Mouse (Mus musculus): Measurements from ENCODE around the gene Piezo1. TPM values are rescaled to one million over a fixed set of nuclear protein-coding genes. Genes with fewer than 3 reads are reported as not detected.

Gene Piezo1
- polyA plus RNA-seq, 1 experiment from 2014 or later: 11.5 TPM

GRCm38 (mm10) chr8:122569996-122570395 lies 18.9 kb upstream of the Piezo1 start:
- Histone ChIP-seq H3K4me3 (no peak overlapping the region), H3K4me2 (no peak overlapping the region), H3K27me3 (no peaks in the 10 kb centered on the region), H3K27ac (no peak overlapping the region), H3K9me3 (replicated peaks) (no peaks in the 10 kb centered on the region), H3K9ac (no peak overlapping the region), H3K36me3 (peaks cover 38% of the 10 kb centered on the region), H3K4me1 (replicated peaks) (peaks cover 36% of the 10 kb centered on the region)
- 94% methylated on average over 16 of the region's 16 CpGs for WGBS
- no peak for ATAC-seq (replicated peaks; ENCODE audit: insufficient number of reproducible peaks, insufficient read depth, low FRiP score, low read depth)

DNA sequence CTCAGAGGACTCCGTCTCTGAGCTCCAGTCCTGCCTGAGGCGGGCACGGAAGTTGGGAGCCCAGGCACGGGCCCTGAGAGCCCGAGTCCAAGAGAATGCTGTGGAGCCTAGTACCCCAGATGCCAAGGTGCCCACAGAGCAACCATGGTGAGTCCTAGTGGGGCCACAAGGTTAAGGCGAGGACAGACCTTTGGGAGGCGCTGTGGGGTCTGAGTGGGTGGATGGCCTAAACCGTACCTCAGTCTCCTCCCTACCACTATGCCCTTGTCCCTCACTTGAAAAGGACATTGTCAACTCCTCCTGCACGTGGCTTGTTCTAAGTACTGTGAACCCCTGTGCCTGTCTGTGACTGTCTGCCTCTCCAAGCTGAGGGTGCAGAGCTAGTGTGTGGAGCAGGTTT lies 18.2 kb upstream of the Piezo1 start:
- no peak for ATAC-seq (replicated peaks; ENCODE audit: insufficient number of reproducible peaks, insufficient read depth, low FRiP score, low read depth)
- peaks cover 38% of the 10 kb centered on the region for H3K36me3 ChIP-seq
- H3K27ac ChIP-seq: 0 out of 2 replicates have a peak overlapping the region, but pooled peaks have one; percentile 10
- H3K4me3 ChIP-seq: peak overlapping the region; percentile 91
- peak overlapping the region; percentile 92 for H3K9ac ChIP-seq
- 59% methylated on average over 9 of the region's 9 CpGs for WGBS
- peak overlapping the region; percentile 90 for H3K4me2 ChIP-seq
- no peaks in the 10 kb centered on the region for H3K27me3 ChIP-seq
- H3K4me1 ChIP-seq (replicated peaks): peaks cover 30% of the 10 kb centered on the region
- no peaks in the 10 kb centered on the region for H3K9me3 ChIP-seq (replicated peaks)

DNA sequence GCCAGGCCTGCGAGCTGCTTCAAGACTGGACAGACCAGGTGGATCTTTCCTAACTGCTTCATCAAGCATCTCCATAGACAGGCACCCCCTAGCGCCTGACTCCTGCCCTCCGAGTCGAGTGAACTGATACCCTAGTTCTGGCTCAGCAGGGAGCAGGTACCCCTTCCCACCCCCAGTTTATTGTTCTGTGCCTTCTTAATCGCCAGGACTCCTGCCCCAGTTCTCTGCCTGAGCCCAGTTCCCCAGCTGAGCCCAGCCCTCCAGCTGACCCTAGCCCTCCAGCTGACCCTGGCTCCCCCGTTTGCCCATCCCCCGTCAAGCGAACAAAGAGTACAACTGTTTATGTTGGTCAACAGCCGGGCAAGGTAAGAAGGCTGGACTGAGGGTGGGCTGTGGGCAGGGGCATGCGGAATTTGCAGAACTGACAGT lies 17.8 kb upstream of the Piezo1 start:
- ATAC-seq (replicated peaks; ENCODE audit: insufficient number of reproducible peaks, insufficient read depth, low FRiP score, low read depth): no peak
- H3K27ac ChIP-seq: 0 out of 2 replicates have a peak overlapping the region, but pooled peaks have one; percentile 10

DNA sequence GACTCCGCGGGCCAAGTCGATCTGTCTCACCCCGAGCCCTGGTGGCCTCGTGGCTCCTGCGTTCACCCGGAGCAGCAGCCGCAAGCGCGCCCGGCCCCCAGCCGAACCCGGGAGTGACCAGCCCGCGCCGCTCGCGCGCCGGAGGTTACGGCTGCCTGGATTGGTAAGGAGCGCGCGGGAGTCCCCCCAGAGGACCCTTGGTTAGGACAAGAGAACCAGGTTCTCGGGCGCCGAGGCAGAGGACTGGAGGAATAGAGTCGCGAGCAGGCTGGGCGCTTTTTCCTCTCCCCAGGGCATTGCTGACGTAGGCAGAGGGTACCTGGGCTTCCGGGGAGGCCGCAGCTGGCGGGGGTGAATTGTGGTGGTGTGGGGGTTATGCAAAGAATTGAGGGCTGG lies 17.0 kb upstream of the Piezo1 start:
- ATAC-seq (replicated peaks; ENCODE audit: insufficient number of reproducible peaks, insufficient read depth, low FRiP score, low read depth): peak; percentile 38
- H3K9ac ChIP-seq: peak overlapping the region; percentile 92
- WGBS: 0% methylated on average over 34 of the region's 34 CpGs

More for the DNA sequence above, 17.8 kb upstream of the Piezo1 start:
- peaks cover 38% of the 10 kb centered on the region for H3K36me3 ChIP-seq
- H3K9ac ChIP-seq: peak overlapping the region; percentile 92
- no peaks in the 10 kb centered on the region for H3K27me3 ChIP-seq
- WGBS: 22% methylated on average over 10 of the region's 10 CpGs
- H3K9me3 ChIP-seq (replicated peaks): no peaks in the 10 kb centered on the region
- H3K4me1 ChIP-seq (replicated peaks): peaks cover 27% of the 10 kb centered on the region
- peak overlapping the region; percentile 91 for H3K4me3 ChIP-seq
- peak overlapping the region; percentile 90 for H3K4me2 ChIP-seq

GRCm38 (mm10) chr8:122567361-122568108 lies 16.4 kb upstream of the Piezo1 start, which contains the start of gene Cdt1:
Cdt1 (plus strand) TSS chr8:122568015.
- WGBS: under 1% methylated on average over 62 of the region's 62 CpGs
- Histone ChIP-seq H3K4me1 (replicated peaks) (peaks cover 27% of the 10 kb centered on the region), H3K4me3 (peak within 1 kb of the TSS; percentile 91), H3K9me3 (replicated peaks) (no peaks in the 10 kb centered on the region), H3K4me2 (peak within 1 kb of the TSS; percentile 90), H3K27ac (peak within 1 kb of the TSS; percentile 97), H3K36me3 (peaks cover 30% of the 10 kb centered on the region), H3K9ac (peak within 1 kb of the TSS; percentile 92), H3K27me3 (no peaks in the 10 kb centered on the region)
- peak; percentile 97 for ATAC-seq (replicated peaks; ENCODE audit: insufficient number of reproducible peaks, insufficient read depth, low FRiP score, low read depth)

More for the DNA sequence above, 17.0 kb upstream of the Piezo1 start:
- Histone ChIP-seq H3K36me3 (peaks cover 36% of the 10 kb centered on the region), H3K4me3 (peak overlapping the region; percentile 91), H3K4me1 (replicated peaks) (peaks cover 27% of the 10 kb centered on the region), H3K9me3 (replicated peaks) (no peaks in the 10 kb centered on the region), H3K4me2 (peak overlapping the region; percentile 90), H3K27me3 (no peaks in the 10 kb centered on the region), H3K27ac (peak overlapping the region; percentile 97)

DNA sequence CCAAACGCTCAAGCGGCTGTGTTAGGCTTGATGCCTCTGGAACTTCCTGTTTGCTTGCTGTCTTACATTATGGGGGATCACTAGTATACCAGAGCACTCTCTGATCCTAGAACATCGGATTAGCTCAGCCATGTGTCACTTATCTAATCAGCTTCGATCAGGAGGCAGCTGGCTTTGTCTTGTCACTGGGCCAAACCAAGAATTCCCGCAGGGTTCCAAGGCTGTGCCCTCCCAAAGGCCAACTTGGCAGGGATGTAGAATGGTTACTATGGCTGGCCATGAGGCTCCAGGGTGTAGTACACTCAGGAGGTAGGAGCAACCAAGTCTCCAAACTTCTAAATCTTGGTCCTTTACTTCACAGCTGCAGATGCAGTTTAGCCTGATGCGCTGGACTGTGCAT lies 15.6 kb upstream of the Piezo1 start:
- 24% methylated on average over 6 of the region's 6 CpGs for WGBS
- peak overlapping the region; percentile 90 for H3K4me2 ChIP-seq
- H3K9me3 ChIP-seq (replicated peaks): no peaks in the 10 kb centered on the region
- H3K9ac ChIP-seq: peak overlapping the region; percentile 92
- no peaks in the 10 kb centered on the region for H3K27me3 ChIP-seq
- no peak for ATAC-seq (replicated peaks; ENCODE audit: insufficient number of reproducible peaks, insufficient read depth, low FRiP score, low read depth)
- peaks cover 22% of the 10 kb centered on the region for H3K36me3 ChIP-seq
- peak overlapping the region; percentile 91 for H3K4me3 ChIP-seq
- H3K27ac ChIP-seq: peak overlapping the region; percentile 97
- H3K4me1 ChIP-seq (replicated peaks): peaks cover 27% of the 10 kb centered on the region

GRCm38 (mm10) chr8:122564363-122565352 lies 13.5 kb upstream of the Piezo1 start:
- no peak overlapping the region for H3K4me3 ChIP-seq
- H3K27ac ChIP-seq: no peak overlapping the region
- ATAC-seq (replicated peaks; ENCODE audit: insufficient number of reproducible peaks, insufficient read depth, low FRiP score, low read depth): no peak
- H3K4me2 ChIP-seq: no peak overlapping the region
- no peaks in the 10 kb centered on the region for H3K27me3 ChIP-seq
- H3K9me3 ChIP-seq (replicated peaks): no peaks in the 10 kb centered on the region
- no peak overlapping the region for H3K9ac ChIP-seq
- peaks cover 1% of the 10 kb centered on the region; the same call in 1 of the 2 replicates for H3K36me3 ChIP-seq
- WGBS: 76% methylated on average over 25 of the region's 25 CpGs
- H3K4me1 ChIP-seq (replicated peaks): peaks cover 25% of the 10 kb centered on the region

- WGBS: 69% methylated on average over 5 of the region's 5 CpGs
- Histone ChIP-seq H3K36me3 (no peaks in the 10 kb centered on the region), H3K9me3 (replicated peaks) (no peaks in the 10 kb centered on the region), H3K4me1 (replicated peaks) (peaks cover 18% of the 10 kb centered on the region), H3K9ac (no peak overlapping the region), H3K27ac (no peak overlapping the region), H3K4me2 (no peak overlapping the region), H3K27me3 (no peaks in the 10 kb centered on the region), H3K4me3 (no peak overlapping the region)
- ATAC-seq (replicated peaks; ENCODE audit: insufficient number of reproducible peaks, insufficient read depth, low FRiP score, low read depth): no peak
Measured at GRCm38 (mm10) chr8:122561199-122561598, 10.1 kb upstream of the Piezo1 start.

GRCm38 (mm10) chr8:122558671-122559349 lies 7.7 kb upstream of the Piezo1 start:
- 12% methylated on average over 10 of the region's 12 CpGs for WGBS
- H3K36me3 ChIP-seq: no peaks in the 10 kb centered on the region
- peaks cover 17% of the 10 kb centered on the region for H3K4me1 ChIP-seq (replicated peaks)
- H3K9me3 ChIP-seq (replicated peaks): no peaks in the 10 kb centered on the region
- ATAC-seq (replicated peaks; ENCODE audit: insufficient number of reproducible peaks, insufficient read depth, low FRiP score, low read depth): no peak
- no peak overlapping the region for H3K4me2 ChIP-seq
- no peak overlapping the region for H3K9ac ChIP-seq
- peak overlapping the region; percentile 39; the same call in 1 of the 2 replicates for H3K27ac ChIP-seq
- no peaks in the 10 kb centered on the region for H3K27me3 ChIP-seq
- H3K4me3 ChIP-seq: no peak overlapping the region

GRCm38 (mm10) chr8:122557248-122558038 lies 6.3 kb upstream of the Piezo1 start:
- ATAC-seq (replicated peaks; ENCODE audit: insufficient number of reproducible peaks, insufficient read depth, low FRiP score, low read depth): no peak
- H3K4me2 ChIP-seq: no peak overlapping the region; the same call in 1 of the 2 replicates

More at GRCm38 (mm10) chr8:122557248-122558038, 6.3 kb upstream of the Piezo1 start:
- Histone ChIP-seq H3K27ac (peak overlapping the region; percentile 74; the same call in 1 of the 2 replicates), H3K9me3 (replicated peaks) (no peaks in the 10 kb centered on the region), H3K4me1 (replicated peaks) (peaks cover 17% of the 10 kb centered on the region), H3K9ac (no peak overlapping the region), H3K4me3 (0 out of 2 replicates have a peak overlapping the region, but pooled peaks have one; percentile 15), H3K27me3 (no peaks in the 10 kb centered on the region), H3K36me3 (no peaks in the 10 kb centered on the region)
- WGBS: 34% methylated on average over 10 of the region's 10 CpGs

All from heart, embryonic 15.5 days (tissue).